Mouse (Mus musculus) large intestine, adult 2 months (tissue): ENCODE measurements around the gene Slc35a1. TPM values are rescaled to one million over a fixed set of nuclear protein-coding genes. Genes with fewer than 3 reads are reported as not detected.

Source experiments
- DNase-seq: peaks from one replicate; pipeline ENCODE4 v3.0.0-alpha.2; 2012; ENCODE audit warnings: low read depth, low spot score
- WGBS: fragments of 180-500 bp; shearing (Covaris S2); methylation state at CpG from one replicate; pipeline ENCODE4 v1.1.7; 2018; 5-methylcytosine and 5-hydroxymethylcytosine counted together
- polyA plus RNA-seq: library from polyadenylated mRNA; depleted of rRNA; stranded (reverse); fragments of >200 nt; gene quantifications from 2 replicates; pipeline ENCODE4 v1.2.3, GENCODE M21; 2012

Slc35a1 gene
- polyA plus RNA-seq, 1 experiment, result 15.5 TPM

- WGBS, result 27% methylated on average over 2 of the region's 2 CpGs
- DNase-seq, result peak; percentile 61
Measured at GRCm38 (mm10) chr4:34659012-34659411, 28.2 kb downstream of the Slc35a1 start.

- no peak for DNase-seq
- WGBS, result 95% methylated on average over 10 of the region's 10 CpGs
Measured at GRCm38 (mm10) chr4:34656101-34656500, 31.1 kb downstream of the Slc35a1 start.

GRCm38 (mm10) chr4:34653179-34653578, 34.1 kb downstream of the Slc35a1 start:
- 88% methylated on average over 7 of the region's 7 CpGs for WGBS
- no peak for DNase-seq

GRCm38 (mm10) chr4:34644779-34645178, 42.5 kb downstream of the Slc35a1 start:
- DNase-seq, result no peak

GRCm38 (mm10) chr4:34640731-34641130, 46.5 kb downstream of the Slc35a1 start:
- no peak for DNase-seq
- WGBS, result 96% methylated on average over 3 of the region's 3 CpGs

- 80% methylated on average over 5 of the region's 5 CpGs for WGBS
- DNase-seq, result no peak
Measured at GRCm38 (mm10) chr4:34639745-34640364, 47.4 kb downstream of the Slc35a1 start.

GRCm38 (mm10) chr4:34637851-34638250, 49.4 kb downstream of the Slc35a1 start:
- 84% methylated on average over 4 of the region's 4 CpGs for WGBS
- no peak for DNase-seq

GRCm38 (mm10) chr4:34637386-34637785, 49.9 kb downstream of the Slc35a1 start:
- no peak for DNase-seq
- 88% methylated on average over 7 of the region's 7 CpGs for WGBS

GRCm38 (mm10) chr4:34636036-34636435, 51.2 kb downstream of the Slc35a1 start:
- WGBS, result 89% methylated on average over 5 of the region's 5 CpGs

GRCm38 (mm10) chr4:34634129-34634528, 53.1 kb downstream of the Slc35a1 start:
- DNase-seq, result no peak
- 96% methylated on average over 7 of the region's 7 CpGs for WGBS

More at GRCm38 (mm10) chr4:34636036-34636435, 51.2 kb downstream of the Slc35a1 start:
- DNase-seq, result no peak

GRCm38 (mm10) chr4:34629956-34630355, 57.3 kb downstream of the Slc35a1 start:
- DNase-seq, result no peak
- WGBS, result 41% methylated on average over 1 of the region's 1 CpGs

- DNase-seq, result no peak
- 81% methylated on average over 6 of the region's 6 CpGs for WGBS
Measured at GRCm38 (mm10) chr4:34626401-34626800, 60.8 kb downstream of the Slc35a1 start.

- 87% methylated on average over 4 of the region's 4 CpGs for WGBS
- no peak for DNase-seq
Measured at GRCm38 (mm10) chr4:34625556-34625955, 61.7 kb downstream of the Slc35a1 start.

- 27% methylated on average over 8 of the region's 8 CpGs for WGBS
- DNase-seq, result no peak
Measured at GRCm38 (mm10) chr4:34616146-34616545, 71.1 kb downstream of the Slc35a1 start.

GRCm38 (mm10) chr4:34615303-34615702, 71.9 kb downstream of the Slc35a1 start:
- WGBS, result under 1% methylated on average over 13 of the region's 13 CpGs
- DNase-seq, result no peak

- DNase-seq, result peak; percentile 74
- under 1% methylated on average over 42 of the region's 42 CpGs for WGBS
Measured at GRCm38 (mm10) chr4:34614630-34615094, 72.6 kb downstream of the Slc35a1 start, which contains the start of the genes Orc3 and Rars2. Gene Orc3 (minus strand): TSS chr4:34614944. Gene Rars2 (plus strand): TSS chr4:34614957.

GRCm38 (mm10) chr4:34613571-34614145, 73.6 kb downstream of the Slc35a1 start:
- WGBS, result 28% methylated on average over 6 of the region's 6 CpGs
- no peak for DNase-seq
